Mouse (Mus musculus): ENCODE measurements around the gene Slc35e3. TPM values are rescaled to one million over a fixed set of nuclear protein-coding genes. Genes with fewer than 3 reads are reported as not detected.

Slc35e3 gene
- total and polyA plus RNA-seq, 3 experiments = 2.2 to 9.7 (median 5.0) TPM

- no peak overlapping the region for H3K4me3 ChIP-seq (replicated peaks in 1 of 3; ENCODE audit: low read depth in 2 of 3, low read length in 2 of 3, poor library complexity in 1 of 3)
- no peaks in the 10 kb centered on the region for H3K9me3 ChIP-seq (replicated peaks; ENCODE audit: low read length)
- H3K4me1 ChIP-seq (ENCODE audit: control insufficient read depth in 1 of 2, insufficient read depth in 2 of 2) = no peaks in the 10 kb centered on the region
- no peak overlapping the region for H3K4me2 ChIP-seq (ENCODE audit: insufficient read depth, low read depth, poor library complexity, severe bottlenecking)
- H3K36me3 ChIP-seq (replicated peaks in 1 of 2; ENCODE audit: control insufficient read depth in 1 of 2, insufficient read depth in 1 of 2, low read length in 1 of 2) = peaks cover 68 to 84% of the 10 kb centered on the region in 2 experiments
- dilution Hi-C loops (cut with MboI; ENCODE audit: extremely low pct_ligation_motif_present, extremely low pct_unique_long_range_greater_than_20kb, low sequenced_read_pairs) = no loop called here
- H3K27ac ChIP-seq (ENCODE audit: insufficient read depth, low read depth) = no peak overlapping the region
- H3K79me2 ChIP-seq (replicated peaks; ENCODE audit: control insufficient read depth, extremely low read depth, insufficient read depth, poor library complexity, severe bottlenecking) = no peaks in the 10 kb centered on the region
- in situ Hi-C loops (cut with MboI; ENCODE audit: low pct_ligation_motif_present, low pct_unique_long_range_greater_than_20kb, low sequenced_read_pairs) = no loop called here
- H3K9ac ChIP-seq (ENCODE audit: insufficient read depth, low read depth) = no peak overlapping the region
- no peaks in the 10 kb centered on the region for H3K27me3 ChIP-seq (replicated peaks)
- TF ChIP-seq EP300 (IDR thresholded peaks at IDR 0.05; ENCODE audit: low read length) (no peak), SIN3A (IDR thresholded peaks at IDR 0.05; ENCODE audit: low read length) (no peak), ETS1 (conservative IDR thresholded peaks at IDR 0.05; ENCODE audit: low read depth, low read length) (no peak), RCOR1 (conservative IDR thresholded peaks at IDR 0.05; ENCODE audit: low read depth, low read length) (no peak), ZC3H11A (IDR thresholded peaks at IDR 0.05; ENCODE audit: low read depth, low read length) (no peak), TBP (conservative IDR thresholded peaks at IDR 0.05; ENCODE audit: low read depth, low read length) (no peak), MXI1 (IDR thresholded peaks at IDR 0.05; ENCODE audit: low read depth, low read length) (no peak), HCFC1 (IDR thresholded peaks at IDR 0.05; ENCODE audit: low read depth, low read length) (no peak), IRF4 (IDR thresholded peaks at IDR 0.05; ENCODE audit: low read depth, low read length) (no peak), ELF1 (IDR thresholded peaks at IDR 0.05; ENCODE audit: low read depth, low read length) (no peak), TCF12 (IDR thresholded peaks at IDR 0.05; ENCODE audit: low read depth, low read length) (no peak), JUN (IDR thresholded peaks at IDR 0.05; ENCODE audit: insufficient read depth, low read depth, low read length) (no peak), BHLHE40 (IDR thresholded peaks at IDR 0.05; ENCODE audit: low read depth, low read length) (no peak), E2F4 (IDR thresholded peaks at IDR 0.05; ENCODE audit: insufficient replicate concordance, low read depth, low read length) (no peak), ZNF384 (IDR thresholded peaks at IDR 0.05; ENCODE audit: low read depth, low read length) (no peak), USF2 (conservative IDR thresholded peaks at IDR 0.05; ENCODE audit: low read depth, low read length) (no peak)
- DNase-seq (ENCODE audit: extremely low read depth) = no peak
Observed at GRCm38 (mm10) chr10:117768141-117768440, 21.9 kb upstream of the Slc35e3 start.

DNA sequence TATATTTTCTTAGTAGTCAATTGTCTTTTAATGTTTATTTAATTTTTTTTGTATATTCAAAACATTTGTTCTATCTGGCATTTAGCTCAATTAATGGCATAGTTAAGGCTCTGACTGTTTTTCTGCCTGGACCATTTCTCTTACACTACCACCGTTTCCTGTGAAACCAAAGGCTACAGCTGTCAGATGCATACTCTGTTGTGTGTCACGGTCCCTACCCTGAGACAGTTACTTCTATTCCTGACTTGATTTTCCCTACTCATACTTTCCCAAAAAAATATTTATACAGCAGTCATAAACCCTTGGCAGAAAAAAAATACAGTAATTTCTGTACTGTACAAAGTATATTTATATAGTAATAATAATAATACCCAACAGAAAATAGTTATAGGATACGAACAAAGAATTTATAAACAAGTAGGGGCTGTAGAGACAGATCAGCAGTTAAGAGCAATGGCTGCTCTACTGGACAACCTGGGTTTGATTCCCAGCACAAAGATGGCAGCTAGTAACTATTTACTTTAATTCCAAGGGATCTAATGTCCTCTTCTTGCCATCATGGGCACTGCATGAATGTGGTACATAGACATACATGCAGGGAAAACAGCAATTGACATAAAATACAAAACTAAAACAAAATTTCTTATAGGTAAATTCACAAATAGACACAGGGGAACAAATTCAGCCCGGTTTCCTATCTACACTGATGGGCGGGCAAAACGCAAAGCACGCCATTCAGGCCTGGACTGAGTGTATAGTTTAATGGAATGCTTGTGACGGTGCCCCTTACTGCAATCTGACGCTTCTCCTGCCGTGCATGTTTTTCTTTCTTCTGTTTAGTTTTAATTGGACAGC lies 21.3 kb upstream of the Slc35e3 start:
- in situ Hi-C loops (cut with MboI; ENCODE audit: low pct_ligation_motif_present, low pct_unique_long_range_greater_than_20kb, low sequenced_read_pairs) (no loop called here), dilution Hi-C loops (cut with MboI; ENCODE audit: extremely low pct_ligation_motif_present, extremely low pct_unique_long_range_greater_than_20kb, low sequenced_read_pairs) (no loop called here)
- TF ChIP-seq GABPA (IDR thresholded peaks at IDR 0.05; ENCODE audit: insufficient replicate concordance, low read depth, low read length) = no peak
- TF ChIP-seq TCF12 (IDR thresholded peaks at IDR 0.05; ENCODE audit: low read depth, low read length) = no peak
- TF ChIP-seq POLR2AphosphoS2 (IDR thresholded peaks at IDR 0.05; ENCODE audit: low read depth, low read length) = no peak
- TF ChIP-seq ZMIZ1 (IDR thresholded peaks at IDR 0.05; ENCODE audit: low read depth, low read length) = no peak
- TF ChIP-seq USF1 (IDR thresholded peaks at IDR 0.05; ENCODE audit: low read depth, low read length) = no peak
- no peak for TF ChIP-seq PAX5 (IDR thresholded peaks at IDR 0.05; ENCODE audit: low read length)
- TF ChIP-seq MAFK (IDR thresholded peaks at IDR 0.05; ENCODE audit: insufficient replicate concordance, low read length) = no peak
- no peak for TF ChIP-seq USF2 (conservative IDR thresholded peaks at IDR 0.05; ENCODE audit: low read depth, low read length)

More for the DNA sequence above, 21.3 kb upstream of the Slc35e3 start:
- H3K36me3 ChIP-seq (replicated peaks in 1 of 2; ENCODE audit: control insufficient read depth in 1 of 2, insufficient read depth in 1 of 2, low read length in 1 of 2) = peaks cover 66 to 82% of the 10 kb centered on the region in 2 experiments
- DNase-seq (ENCODE audit: extremely low read depth) = no peak
- no peaks in the 10 kb centered on the region for H3K9me3 ChIP-seq (replicated peaks; ENCODE audit: low read length)
- no peaks in the 10 kb centered on the region for H3K4me1 ChIP-seq (ENCODE audit: control insufficient read depth in 1 of 2, insufficient read depth in 2 of 2)
- H3K27ac ChIP-seq (ENCODE audit: insufficient read depth, low read depth) = no peak overlapping the region
- H3K27me3 ChIP-seq (replicated peaks) = no peaks in the 10 kb centered on the region
- no peak overlapping the region for H3K4me2 ChIP-seq (ENCODE audit: insufficient read depth, low read depth, poor library complexity, severe bottlenecking)
- no peak overlapping the region for H3K4me3 ChIP-seq (replicated peaks in 1 of 3; ENCODE audit: low read depth in 2 of 3, low read length in 2 of 3, poor library complexity in 1 of 3)
- no peak overlapping the region for H3K9ac ChIP-seq (ENCODE audit: insufficient read depth, low read depth)
- no peaks in the 10 kb centered on the region for H3K79me2 ChIP-seq (replicated peaks; ENCODE audit: control insufficient read depth, extremely low read depth, insufficient read depth, poor library complexity, severe bottlenecking)

Measured in CH12.LX (cell line).